Mouse (Mus musculus) megakaryocyte-erythroid progenitor cell, adult 5-6 weeks (primary cell): ENCODE measurements around the gene Ykt6. TPM values are rescaled to one million over a fixed set of nuclear protein-coding genes. Genes with fewer than 3 reads are reported as not detected.
A peak's percentile ranks its signal among the peaks of the same experiment; 100 is the strongest.
"Not testable (repeated sequence)": the region's sequence is repeated elsewhere in the genome, so short reads cannot be mapped to it uniquely, and the experiment has no call there.

ENCODE experiments used
- ATAC-seq: replicated peaks from 2 replicates; pipeline ENCODE4 v1.8.0; 2016; ENCODE audit warnings: mild to moderate bottlenecking, inconsistent platforms; ENCODE audit not compliant: severe bottlenecking, poor library complexity, low FRiP score, low TSS enrichment
- total RNA-seq, 2 experiments: library from RNA; stranded (forward) in 1 of 2; stranded (reverse) in 1 of 2; fragments of 200-1000, 215-1000 nt in 1 of 2; fragments of >200 nt in 1 of 2; fragmentation: Nextera tagmentation in 1 of 2; gene quantifications; 2 replicates each; pipeline ENCODE4 v1.2.3; 2014 to 2017

Gene Ykt6
- 31.2 and 37.7 TPM in 2 replicates for total RNA-seq (2014; fragmentation: Nextera tagmentation)
- total RNA-seq (2017): 42.3 and 43.6 TPM in 2 replicates

GRCm38 (mm10) chr11:5955546-5956276 lies at the start of gene Ykt6:
TSS of gene Ykt6 (plus strand) at chr11:5955693.
- peak; percentile 89 for ATAC-seq

GRCm38 (mm10) chr11:5905778-5906518 lies 49.5 kb upstream of the Ykt6 start:
- ATAC-seq: no peak

- no peak for ATAC-seq
These were observed 48.4 kb upstream of the Ykt6 start for GRCm38 (mm10) chr11:5907096-5907495.

- ATAC-seq: no peak
These were observed 46.9 kb upstream of the Ykt6 start for GRCm38 (mm10) chr11:5908642-5909041.

- no peak; the same call in 1 of the 2 replicates for ATAC-seq
These were observed 42.9 kb upstream of the Ykt6 start for GRCm38 (mm10) chr11:5912635-5913034.

- no peak for ATAC-seq
These were observed 42.2 kb upstream of the Ykt6 start for GRCm38 (mm10) chr11:5913256-5913655.

GRCm38 (mm10) chr11:5913936-5914335 lies 41.6 kb upstream of the Ykt6 start:
- ATAC-seq: no peak

GRCm38 (mm10) chr11:5914940-5915339 lies 40.6 kb upstream of the Ykt6 start:
- ATAC-seq: no peak

- no peak for ATAC-seq
These were observed 39.9 kb upstream of the Ykt6 start for GRCm38 (mm10) chr11:5915429-5916177.

- ATAC-seq: no peak
These were observed 39.3 kb upstream of the Ykt6 start for GRCm38 (mm10) chr11:5916178-5916548.

- ATAC-seq: no peak
These were observed 37.4 kb upstream of the Ykt6 start for GRCm38 (mm10) chr11:5918111-5918510.

- ATAC-seq: no peak
These were observed 35.9 kb upstream of the Ykt6 start for GRCm38 (mm10) chr11:5919606-5920005.

GRCm38 (mm10) chr11:5920323-5920960 lies 35.1 kb upstream of the Ykt6 start:
- peak; percentile 84 for ATAC-seq

GRCm38 (mm10) chr11:5924699-5925098 lies 30.8 kb upstream of the Ykt6 start:
- no peak for ATAC-seq

GRCm38 (mm10) chr11:5926696-5927220 lies 28.7 kb upstream of the Ykt6 start:
- no peak for ATAC-seq

- no peak for ATAC-seq
These were observed 24.9 kb upstream of the Ykt6 start for GRCm38 (mm10) chr11:5930578-5930977.

- ATAC-seq: not testable (repeated sequence)
These were observed 23.5 kb upstream of the Ykt6 start for GRCm38 (mm10) chr11:5931947-5932346.

GRCm38 (mm10) chr11:5934531-5934930 lies 21.0 kb upstream of the Ykt6 start:
- not testable (repeated sequence) for ATAC-seq

GRCm38 (mm10) chr11:5942966-5943365 lies 12.5 kb upstream of the Ykt6 start:
- ATAC-seq: no peak
